Mouse (Mus musculus) frontal cortex, postnatal 36 days (tissue): ENCODE results near the gene Areg.

ENCODE experiments used
- DNase-seq, 2 experiments: peaks; one replicate each; pipeline ENCODE4 v3.0.0; 2022; ENCODE audit warnings: low spot score in 2 of 2

The Areg gene

GRCm38 (mm10) chr5:91139446-91139873 is at the start of gene Areg:
Gene Areg (plus strand): TSS chr5:91139599.
- peak; percentile 39 to 47 for DNase-seq

- no peak for DNase-seq
Observed at GRCm38 (mm10) chr5:91090301-91090700, 49.1 kb upstream of the Areg start.

- DNase-seq, result no peak
Observed at GRCm38 (mm10) chr5:91097911-91098614, 41.3 kb upstream of the Areg start.

GRCm38 (mm10) chr5:91101742-91102141 is 37.7 kb upstream of the Areg start:
- DNase-seq, result peak in 1 of 2 experiments; percentile 2

GRCm38 (mm10) chr5:91103943-91104665 is 35.3 kb upstream of the Areg start:
- DNase-seq, result peak in 1 of 2 experiments; percentile 6

GRCm38 (mm10) chr5:91106248-91106647 is 33.2 kb upstream of the Areg start:
- no peak for DNase-seq

GRCm38 (mm10) chr5:91110023-91110670 is 29.3 kb upstream of the Areg start:
- no peak for DNase-seq

GRCm38 (mm10) chr5:91111019-91111418 is 28.4 kb upstream of the Areg start:
- DNase-seq, result no peak

- DNase-seq, result no peak
Observed at GRCm38 (mm10) chr5:91113967-91114366, 25.4 kb upstream of the Areg start.

GRCm38 (mm10) chr5:91114574-91114973 is 24.8 kb upstream of the Areg start:
- DNase-seq, result no peak

GRCm38 (mm10) chr5:91118618-91119017 is 20.8 kb upstream of the Areg start:
- no peak for DNase-seq

GRCm38 (mm10) chr5:91123404-91123803 is 16.0 kb upstream of the Areg start:
- no peak for DNase-seq

- no peak for DNase-seq
Observed at GRCm38 (mm10) chr5:91124140-91124539, 15.3 kb upstream of the Areg start.

GRCm38 (mm10) chr5:91126623-91127022 is 12.8 kb upstream of the Areg start:
- DNase-seq, result no peak

GRCm38 (mm10) chr5:91134961-91135360 is 4.4 kb upstream of the Areg start:
- no peak for DNase-seq

GRCm38 (mm10) chr5:91138970-91139369 is 429 bp upstream of the Areg start:
- no peak for DNase-seq

GRCm38 (mm10) chr5:91140896-91141448 is 1.6 kb downstream of the Areg start:
- no peak for DNase-seq

- DNase-seq, result peak; percentile 31 to 36
Observed at GRCm38 (mm10) chr5:91144971-91145370, 5.6 kb downstream of the Areg start.

- DNase-seq, result no peak
Observed at GRCm38 (mm10) chr5:91147001-91147400, 7.6 kb downstream of the Areg start.

- no peak for DNase-seq
Observed at GRCm38 (mm10) chr5:91148054-91148453, 8.7 kb downstream of the Areg start.

GRCm38 (mm10) chr5:91156677-91157076 is 17.3 kb downstream of the Areg start:
- DNase-seq, result no peak

- no peak for DNase-seq
Observed at GRCm38 (mm10) chr5:91157169-91157568, 17.8 kb downstream of the Areg start.
